Mouse (Mus musculus): Measurements from ENCODE around the gene Phf14. TPM values are rescaled to one million over a fixed set of nuclear protein-coding genes. Genes with fewer than 3 reads are reported as not detected.

Phf14 gene
- polyA plus RNA-seq, 1 experiment from 2014 or later = 89.3 TPM

DNA sequence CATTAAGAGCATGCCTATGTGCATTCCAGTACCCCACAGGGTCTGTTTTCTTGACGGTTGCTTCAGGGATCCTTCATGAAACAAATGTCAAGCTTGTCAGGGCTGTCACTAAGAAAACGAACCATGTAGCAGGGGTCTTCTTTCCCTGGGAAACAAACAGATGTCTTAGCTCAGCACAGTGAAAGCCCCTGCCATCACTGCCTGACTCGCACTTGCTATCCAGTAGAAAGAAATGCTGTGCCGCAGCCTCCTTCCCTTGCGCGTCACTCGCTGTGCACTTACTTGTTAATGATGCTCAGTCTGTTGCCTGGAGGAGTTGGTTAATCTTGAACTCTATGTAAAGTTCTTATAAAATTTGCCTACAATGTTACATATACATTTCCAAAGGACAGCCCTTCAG lies 169.7 kb downstream of the Phf14 start:
- ATAC-seq (replicated peaks) = peak; percentile 68
- Histone ChIP-seq H3K9ac (replicated peaks) (no peak overlapping the region), H3K27me3 (no peaks in the 10 kb centered on the region), H3K4me3 (no peak overlapping the region), H3K4me1 (peaks cover 12% of the 10 kb centered on the region), H3K36me3 (0 out of 2 replicates have a peak, but pooled peaks cover 2% of the 10 kb centered on the region), H3K27ac (replicated peaks) (0 out of 2 replicates have a peak overlapping the region, but pooled peaks have one; percentile 40), H3K4me2 (replicated peaks) (no peak overlapping the region), H3K9me3 (no peaks in the 10 kb centered on the region)
- 59% methylated on average over 7 of the region's 7 CpGs for WGBS

DNA sequence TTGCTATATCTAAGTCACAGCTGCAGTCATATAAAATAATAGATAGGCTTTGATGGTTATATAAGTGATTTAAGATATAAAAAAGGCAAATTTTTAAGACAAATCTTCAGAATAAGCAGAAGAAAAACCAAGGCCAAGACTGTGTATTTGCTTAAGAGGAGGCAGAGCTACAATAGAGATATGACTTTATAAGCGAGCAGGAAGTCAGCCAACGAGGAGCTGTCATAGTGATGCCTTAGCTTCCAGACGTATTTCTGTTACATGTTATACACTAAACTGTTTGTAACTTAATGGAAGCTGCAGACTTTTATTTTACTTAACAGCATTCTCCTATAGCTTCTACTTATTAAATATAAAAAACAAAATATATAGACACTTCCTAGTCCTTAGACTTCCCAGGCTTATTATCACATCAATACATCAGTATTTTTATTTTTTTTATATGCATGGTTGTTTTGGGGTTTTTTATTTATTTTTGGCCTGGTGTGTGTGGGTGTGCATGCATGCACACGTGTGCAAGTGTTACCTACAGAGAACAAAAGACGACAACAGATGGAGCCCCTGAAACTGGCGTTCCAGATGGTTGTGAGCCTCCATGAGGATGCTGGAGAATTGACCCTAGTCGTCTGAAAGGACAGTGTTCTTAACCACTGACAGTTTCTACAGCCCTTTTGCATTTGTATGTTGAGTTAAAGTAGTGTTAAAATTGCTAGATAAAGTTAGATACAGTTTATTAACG lies 170.4 kb downstream of the Phf14 start:
- H3K27me3 ChIP-seq = no peaks in the 10 kb centered on the region
- H3K9me3 ChIP-seq = no peaks in the 10 kb centered on the region
- no peak overlapping the region for H3K9ac ChIP-seq (replicated peaks)
- 57% methylated on average over 8 of the region's 8 CpGs for WGBS
- peak overlapping the region; percentile 26; the same call in 1 of the 2 replicates for H3K27ac ChIP-seq (replicated peaks)
- peak; percentile 59; the same call in 1 of the 2 replicates for ATAC-seq (replicated peaks)
- no peak overlapping the region for H3K4me2 ChIP-seq (replicated peaks)
- H3K4me1 ChIP-seq = peaks cover 12% of the 10 kb centered on the region
- 0 out of 2 replicates have a peak, but pooled peaks cover 2% of the 10 kb centered on the region for H3K36me3 ChIP-seq
- no peak overlapping the region for H3K4me3 ChIP-seq

DNA sequence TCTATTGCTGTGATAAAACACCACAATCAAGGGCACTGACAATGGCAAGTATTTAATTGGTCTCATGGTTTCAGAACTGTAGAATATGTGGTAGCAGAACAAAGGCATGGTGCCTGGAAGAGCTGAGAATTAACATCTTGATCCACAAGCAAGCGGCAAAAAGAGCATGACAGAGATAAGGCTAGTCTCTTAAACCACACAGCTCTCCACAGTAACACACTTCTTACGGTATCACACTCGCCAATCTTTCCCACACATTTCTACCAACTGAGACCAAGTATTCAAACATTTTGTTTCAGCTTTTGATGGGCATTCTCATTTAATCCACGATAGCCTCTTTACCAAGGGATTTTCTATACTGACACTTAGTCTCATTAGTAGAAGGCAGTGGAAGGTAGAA lies 171.7 kb downstream of the Phf14 start:
- no peaks in the 10 kb centered on the region for H3K9me3 ChIP-seq
- 89% methylated on average over 4 of the region's 4 CpGs for WGBS
- peaks cover 2% of the 10 kb centered on the region; the same call in 1 of the 2 replicates for H3K36me3 ChIP-seq
- peaks cover 12% of the 10 kb centered on the region for H3K4me1 ChIP-seq
- no peak for ATAC-seq (replicated peaks)
- no peak overlapping the region for H3K4me2 ChIP-seq (replicated peaks)
- H3K27ac ChIP-seq (replicated peaks) = no peak overlapping the region
- H3K4me3 ChIP-seq = no peak overlapping the region
- H3K9ac ChIP-seq (replicated peaks) = no peak overlapping the region
- no peaks in the 10 kb centered on the region for H3K27me3 ChIP-seq

DNA sequence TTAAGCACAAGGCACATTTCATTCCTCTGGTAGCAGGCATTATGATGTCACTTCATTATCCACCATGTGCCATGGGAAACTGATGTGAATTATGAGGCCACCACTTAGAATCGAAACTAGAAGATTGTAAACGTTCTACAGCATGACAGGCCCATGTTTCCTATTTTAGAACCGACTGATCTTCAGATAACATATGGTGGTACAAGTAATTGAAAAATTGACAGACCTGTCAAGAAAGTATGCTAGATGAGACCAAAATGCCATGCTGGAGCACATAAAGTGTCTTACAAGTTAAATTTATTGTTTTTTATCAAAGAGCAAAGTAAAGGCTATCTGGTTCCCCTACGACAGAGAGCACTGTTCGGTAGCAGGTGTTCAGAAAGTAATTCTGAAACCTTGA lies 172.8 kb downstream of the Phf14 start:
- peaks cover 2% of the 10 kb centered on the region; the same call in 1 of the 2 replicates for H3K36me3 ChIP-seq
- ATAC-seq (replicated peaks) = no peak
- H3K4me2 ChIP-seq (replicated peaks) = no peak overlapping the region
- 77% methylated on average over 5 of the region's 5 CpGs for WGBS
- H3K4me3 ChIP-seq = no peak overlapping the region
- no peak overlapping the region for H3K9ac ChIP-seq (replicated peaks)
- H3K27me3 ChIP-seq = no peaks in the 10 kb centered on the region
- no peak overlapping the region for H3K27ac ChIP-seq (replicated peaks)
- H3K9me3 ChIP-seq = no peaks in the 10 kb centered on the region
- H3K4me1 ChIP-seq = peaks cover 9% of the 10 kb centered on the region; the same call in 1 of the 2 replicates

DNA sequence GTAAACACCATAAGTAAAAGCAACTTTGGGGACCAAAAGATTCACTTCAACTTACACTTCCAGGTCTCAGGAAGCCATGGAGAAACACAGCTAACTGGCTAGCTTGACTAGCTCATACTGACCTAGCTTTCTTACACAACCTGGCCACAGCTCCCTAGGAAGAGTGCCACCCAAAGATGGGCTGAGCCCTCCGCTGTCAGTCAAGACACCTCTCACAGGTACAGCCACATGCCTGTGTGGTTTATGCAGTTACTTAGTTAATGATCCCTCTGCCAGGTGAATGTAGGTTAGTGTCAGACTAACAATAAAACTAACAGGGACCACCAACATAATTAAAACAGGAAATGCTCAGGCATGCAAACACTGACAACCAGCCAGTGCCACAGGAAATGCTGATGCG lies 174.1 kb downstream of the Phf14 start:
- Histone ChIP-seq H3K27ac (replicated peaks) (no peak overlapping the region), H3K36me3 (peaks cover 2% of the 10 kb centered on the region; the same call in 1 of the 2 replicates), H3K9ac (replicated peaks) (no peak overlapping the region), H3K4me2 (replicated peaks) (no peak overlapping the region), H3K4me3 (no peak overlapping the region), H3K27me3 (no peaks in the 10 kb centered on the region), H3K9me3 (no peaks in the 10 kb centered on the region), H3K4me1 (peaks cover 9% of the 10 kb centered on the region; the same call in 1 of the 2 replicates)
- ATAC-seq (replicated peaks) = no peak
- WGBS = 81% methylated on average over 2 of the region's 2 CpGs

DNA sequence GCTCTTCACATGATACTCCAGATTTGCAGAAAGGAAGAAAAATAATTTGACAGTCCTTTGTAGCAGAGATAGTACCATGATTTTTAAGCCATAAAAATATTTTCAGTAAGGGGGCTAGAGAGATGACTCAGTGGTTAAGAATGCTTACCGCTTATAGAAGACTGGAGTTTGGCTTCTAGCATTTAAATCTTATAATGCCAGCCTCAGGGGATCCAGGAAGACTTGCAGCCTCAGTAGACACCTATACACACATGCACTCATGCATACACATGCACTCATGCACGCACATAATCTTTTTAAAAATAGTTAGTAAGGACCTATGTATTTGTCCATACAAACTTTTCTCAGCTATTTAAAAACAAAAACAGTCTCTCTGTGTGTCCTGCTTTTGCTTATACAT lies 174.5 kb downstream of the Phf14 start:
- no peak overlapping the region for H3K4me2 ChIP-seq (replicated peaks)
- peaks cover 2% of the 10 kb centered on the region; the same call in 1 of the 2 replicates for H3K36me3 ChIP-seq
- no peaks in the 10 kb centered on the region for H3K27me3 ChIP-seq
- peaks cover 7% of the 10 kb centered on the region; the same call in 1 of the 2 replicates for H3K4me1 ChIP-seq
- no peak overlapping the region for H3K4me3 ChIP-seq
- WGBS = 79% methylated on average over 2 of the region's 2 CpGs
- ATAC-seq (replicated peaks) = no peak
- H3K27ac ChIP-seq (replicated peaks) = no peak overlapping the region
- no peaks in the 10 kb centered on the region for H3K9me3 ChIP-seq
- H3K9ac ChIP-seq (replicated peaks) = no peak overlapping the region

DNA sequence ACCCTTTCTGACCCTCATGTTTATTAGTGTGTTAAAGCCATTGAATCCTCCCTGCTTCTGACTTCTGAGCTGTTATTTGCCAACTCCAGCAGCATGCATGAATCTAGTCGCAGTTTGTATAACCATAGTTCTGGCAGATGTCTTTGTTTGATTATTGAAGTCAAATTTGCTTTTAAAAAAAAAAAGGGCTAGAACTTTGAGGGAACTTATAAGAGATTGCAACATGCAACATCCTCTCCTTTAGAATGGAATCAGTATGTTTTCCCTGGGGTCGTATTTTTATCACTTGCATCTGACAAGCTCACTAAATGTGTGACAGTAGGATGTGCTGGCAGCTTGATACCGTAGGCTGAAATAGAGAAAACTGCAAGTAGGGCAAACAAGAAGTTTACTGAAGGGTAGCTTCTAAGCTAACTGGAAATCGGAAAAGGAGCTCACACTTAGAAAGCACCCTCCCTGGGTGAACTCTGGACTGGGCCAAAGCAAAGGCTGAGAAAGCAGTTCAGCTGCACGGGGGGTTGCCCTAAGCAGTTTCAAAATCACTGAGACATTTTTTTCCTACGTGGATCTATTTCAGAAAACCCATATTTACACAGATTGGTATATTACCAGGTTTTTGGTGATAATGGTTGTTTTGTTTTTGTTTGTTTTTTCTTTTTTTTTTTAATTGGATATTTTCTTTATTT lies 175.1 kb downstream of the Phf14 start:
- WGBS = 78% methylated on average over 6 of the region's 6 CpGs
- no peak for ATAC-seq (replicated peaks)

DNA sequence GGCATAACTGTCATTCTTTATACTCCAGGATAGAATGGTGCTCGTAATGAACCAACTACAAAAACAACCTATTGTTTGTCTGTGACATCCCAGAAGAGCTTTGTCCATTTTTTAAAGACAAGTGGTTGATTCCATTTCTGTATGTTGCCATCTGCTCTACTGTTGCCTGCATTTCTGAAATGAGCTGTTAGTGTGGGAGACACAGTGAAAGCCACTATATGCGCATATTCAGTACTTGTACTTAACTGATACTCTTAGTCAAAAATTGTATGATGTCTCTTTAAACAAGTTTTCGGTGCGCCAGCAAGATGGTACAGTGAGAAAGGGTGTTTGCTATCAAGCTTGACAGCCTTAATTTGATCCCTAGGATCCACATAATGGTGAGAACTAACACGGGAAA lies 177.1 kb downstream of the Phf14 start:
- no peak overlapping the region for H3K27ac ChIP-seq (replicated peaks)
- ATAC-seq (replicated peaks) = no peak
- H3K27me3 ChIP-seq = no peaks in the 10 kb centered on the region
- 0 out of 2 replicates have a peak, but pooled peaks cover 4% of the 10 kb centered on the region for H3K4me1 ChIP-seq
- no peaks in the 10 kb centered on the region for H3K9me3 ChIP-seq
- H3K9ac ChIP-seq (replicated peaks) = no peak overlapping the region
- no peak overlapping the region for H3K4me3 ChIP-seq
- H3K36me3 ChIP-seq = peaks cover 2% of the 10 kb centered on the region; the same call in 1 of the 2 replicates
- WGBS = 77% methylated on average over 5 of the region's 5 CpGs
- no peak overlapping the region for H3K4me2 ChIP-seq (replicated peaks)

More for the DNA sequence above, 175.1 kb downstream of the Phf14 start:
- Histone ChIP-seq H3K4me2 (replicated peaks) (no peak overlapping the region), H3K4me1 (peaks cover 3% of the 10 kb centered on the region; the same call in 1 of the 2 replicates), H3K4me3 (no peak overlapping the region), H3K36me3 (peaks cover 2% of the 10 kb centered on the region; the same call in 1 of the 2 replicates), H3K27me3 (no peaks in the 10 kb centered on the region), H3K27ac (replicated peaks) (no peak overlapping the region), H3K9me3 (no peaks in the 10 kb centered on the region), H3K9ac (replicated peaks) (no peak overlapping the region)

DNA sequence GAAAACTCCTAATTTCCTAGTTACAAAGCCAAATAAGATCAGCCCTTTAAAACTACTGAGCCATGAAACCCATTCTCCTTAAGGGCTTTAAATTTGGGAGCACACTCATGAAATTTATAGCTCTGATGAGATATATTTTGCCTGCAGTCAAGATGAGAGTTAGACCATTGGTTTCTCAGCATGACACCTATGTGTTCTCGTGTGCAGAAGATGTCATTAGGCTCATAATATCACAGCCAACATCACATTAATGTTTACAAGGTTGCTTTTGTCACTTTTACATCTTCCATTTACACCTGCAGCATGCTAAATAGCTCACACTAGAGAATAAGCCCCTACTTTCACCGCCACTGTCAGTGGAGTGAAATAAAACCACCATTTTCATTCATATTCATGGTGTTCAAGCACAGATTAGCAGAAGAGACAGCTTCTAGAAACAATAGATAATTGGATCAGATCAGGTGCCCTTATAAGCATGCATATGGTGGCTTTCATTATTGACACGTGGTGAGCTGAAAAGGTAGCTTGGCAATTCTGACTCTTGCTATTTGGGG lies 181.9 kb downstream of the Phf14 start:
- H3K36me3 ChIP-seq = no peaks in the 10 kb centered on the region
- no peak overlapping the region for H3K27ac ChIP-seq (replicated peaks)
- no peaks in the 10 kb centered on the region for H3K27me3 ChIP-seq
- no peak overlapping the region for H3K4me2 ChIP-seq (replicated peaks)
- no peaks in the 10 kb centered on the region for H3K9me3 ChIP-seq
- H3K4me3 ChIP-seq = no peak overlapping the region
- 28% methylated on average over 3 of the region's 3 CpGs for WGBS
- no peak overlapping the region for H3K9ac ChIP-seq (replicated peaks)
- no peak for ATAC-seq (replicated peaks)
- 0 out of 2 replicates have a peak, but pooled peaks cover 4% of the 10 kb centered on the region for H3K4me1 ChIP-seq

DNA sequence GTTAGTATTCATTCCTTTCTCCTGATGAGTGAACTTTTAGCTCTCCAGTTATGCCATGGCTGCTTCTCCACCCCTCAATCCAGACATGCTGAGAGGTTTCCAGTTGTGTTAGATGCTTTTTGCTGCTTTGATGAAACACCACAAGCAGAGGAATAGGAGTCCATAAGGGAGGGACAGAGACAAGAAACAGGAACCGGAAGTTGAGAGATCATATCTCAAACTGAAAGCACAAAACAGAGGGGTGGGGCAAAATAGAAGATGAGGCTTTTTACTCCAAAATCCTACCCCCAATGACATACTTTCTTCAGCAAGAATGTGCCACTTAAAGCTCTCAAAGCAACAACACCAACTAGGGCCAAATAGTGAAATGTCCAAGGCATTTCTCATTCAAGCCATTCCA lies 188.1 kb downstream of the Phf14 start:
- no peak for ATAC-seq (replicated peaks)

DNA sequence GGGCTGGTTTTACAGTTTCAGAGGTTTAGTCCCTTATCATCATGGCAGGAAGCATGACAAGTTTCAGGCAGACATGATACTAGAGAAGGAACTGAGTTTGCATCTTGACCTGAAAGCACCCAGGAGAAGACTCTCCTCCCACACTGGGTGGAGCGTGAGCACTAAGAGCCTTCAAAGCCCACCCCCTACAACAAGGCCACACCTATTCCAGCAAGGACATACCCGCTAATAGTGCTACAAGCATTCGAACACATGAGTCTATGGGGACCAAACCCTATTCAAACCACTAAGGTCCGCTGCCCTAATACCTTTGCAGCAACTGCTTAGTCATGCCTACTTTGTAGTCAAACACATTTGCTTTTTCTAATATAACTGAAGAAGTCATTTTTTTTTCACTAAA lies 189.5 kb downstream of the Phf14 start:
- Histone ChIP-seq H3K36me3 (no peaks in the 10 kb centered on the region), H3K27ac (replicated peaks) (no peak overlapping the region), H3K4me2 (replicated peaks) (no peak overlapping the region), H3K9ac (replicated peaks) (no peak overlapping the region), H3K9me3 (no peaks in the 10 kb centered on the region), H3K27me3 (no peaks in the 10 kb centered on the region), H3K4me3 (no peak overlapping the region), H3K4me1 (peaks cover 2% of the 10 kb centered on the region; the same call in 1 of the 2 replicates)
- WGBS = 51% methylated on average over 4 of the region's 4 CpGs
- ATAC-seq (replicated peaks) = no peak

More for the DNA sequence above, 188.1 kb downstream of the Phf14 start:
- Histone ChIP-seq H3K9me3 (no peaks in the 10 kb centered on the region), H3K36me3 (no peaks in the 10 kb centered on the region), H3K4me3 (no peak overlapping the region), H3K27ac (replicated peaks) (no peak overlapping the region), H3K4me2 (replicated peaks) (no peak overlapping the region), H3K4me1 (peaks cover 2% of the 10 kb centered on the region; the same call in 1 of the 2 replicates), H3K27me3 (no peaks in the 10 kb centered on the region), H3K9ac (replicated peaks) (no peak overlapping the region)
- 95% methylated on average over 1 of the region's 1 CpGs for WGBS

DNA sequence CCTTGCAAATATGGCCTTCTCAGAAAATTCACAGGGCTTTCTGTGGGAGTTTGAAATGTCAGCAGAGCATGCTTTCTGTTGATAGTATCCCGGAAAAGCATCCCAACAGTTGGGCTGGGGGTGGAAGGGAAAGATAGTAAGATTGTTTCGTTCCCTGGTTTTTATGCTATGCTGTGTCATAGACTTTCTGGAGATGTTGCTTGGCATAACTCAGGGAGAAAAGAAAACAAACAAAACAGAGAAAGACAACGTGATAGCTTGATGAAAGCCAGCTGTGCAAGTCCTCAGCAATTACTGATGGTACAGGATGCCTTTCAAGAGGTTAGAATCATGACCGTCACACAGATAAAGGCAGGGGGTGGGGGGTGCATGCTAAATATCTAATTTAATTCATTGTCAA lies 197.5 kb downstream of the Phf14 start:
- no peaks in the 10 kb centered on the region for H3K4me1 ChIP-seq
- no peak overlapping the region for H3K4me3 ChIP-seq
- WGBS = 76% methylated on average over 4 of the region's 4 CpGs
- H3K36me3 ChIP-seq = no peaks in the 10 kb centered on the region
- no peak overlapping the region for H3K27ac ChIP-seq (replicated peaks)
- H3K9me3 ChIP-seq = no peaks in the 10 kb centered on the region
- no peak overlapping the region for H3K4me2 ChIP-seq (replicated peaks)
- H3K27me3 ChIP-seq = no peaks in the 10 kb centered on the region
- H3K9ac ChIP-seq (replicated peaks) = no peak overlapping the region
- no peak for ATAC-seq (replicated peaks)
